Mouse (Mus musculus) lung, postnatal 0 days (tissue): ENCODE measurements around the gene Vangl2. TPM values are rescaled to one million over a fixed set of nuclear protein-coding genes. Genes with fewer than 3 reads are reported as not detected.

ENCODE experiments used
- ATAC-seq: fragments of 200-750 bp; cut with Nextera tagmentation; 2 replicates; pipeline ENCODE4 v1.8.0; 2017; ENCODE audit warnings: moderate library complexity
- DNase-seq: peaks from one replicate; pipeline ENCODE4 v3.0.0-alpha.2; 2016; ENCODE audit warnings: low spot score
- H3K27ac ChIP-seq: fragments of 300-500 bp; sonication (generic); 2 replicates; pipeline ENCODE4 v1.5.1; 2014; ENCODE audit warnings: antibody characterized with exemption, mild to moderate bottlenecking, low read length, mixed read lengths
- H3K27me3 ChIP-seq: fragments of 300-500 bp; sonication (generic); replicated peaks from 2 replicates; pipeline ENCODE4 v1.6.1; 2014; ENCODE audit warnings: low read length, mixed read lengths; ENCODE audit not compliant: insufficient read depth
- H3K36me3 ChIP-seq: fragments of 300-500 bp; sonication (generic); 2 replicates; pipeline ENCODE4 v1.6.1; 2014; ENCODE audit warnings: low read length, mixed read lengths; ENCODE audit not compliant: insufficient read depth
- H3K4me1 ChIP-seq: fragments of 300-500 bp; sonication (generic); 2 replicates; pipeline ENCODE4 v1.6.1; 2014; ENCODE audit warnings: antibody characterized with exemption, low read depth, low read length, mixed read lengths; ENCODE audit not compliant: insufficient read depth
- H3K4me2 ChIP-seq: fragments of 300-500 bp; sonication (generic); replicated peaks from 2 replicates; pipeline ENCODE4 v1.6.1; 2014; ENCODE audit warnings: low read depth, mild to moderate bottlenecking, low read length, moderate library complexity, mixed read lengths
- H3K4me3 ChIP-seq: fragments of 300-500 bp; sonication (generic); 2 replicates; pipeline ENCODE4 v1.5.1; 2014; ENCODE audit warnings: low read depth, low read length
- H3K9ac ChIP-seq: fragments of 300-500 bp; sonication (generic); replicated peaks from 2 replicates; pipeline ENCODE4 v1.6.1; 2014; ENCODE audit warnings: low read depth, mild to moderate bottlenecking
- H3K9me3 ChIP-seq: fragments of 300-500 bp; sonication (generic); 2 replicates; pipeline ENCODE4 v1.6.1; 2016; ENCODE audit warnings: low read length, mixed read lengths
- CTCF ChIP-seq: IDR thresholded peaks from 2 replicates; pipeline ENCODE4 v1.5.1; 2016; ENCODE audit warnings: antibody characterized with exemption, mild to moderate bottlenecking
- EP300 ChIP-seq: IDR thresholded peaks from 2 replicates; pipeline ENCODE4 v1.6.1; 2016; ENCODE audit warnings: antibody characterized with exemption, mild to moderate bottlenecking, control low read depth
- WGBS: fragments of 180-500 bp; shearing (Covaris S2); extraction: QIAGEN DNeasy Blood & Tissue Kit; methylation state at CpG from one replicate; pipeline ENCODE4 v1.1.7; 2014; 5-methylcytosine and 5-hydroxymethylcytosine counted together
- polyA plus RNA-seq: library from polyadenylated mRNA; unstranded; fragments of >200 nt; fragmentation: Nextera tagmentation; extraction: Ambion mirVana; gene quantifications from 2 replicates; pipeline ENCODE4 v1.2.1, GENCODE M21; 2015

The Vangl2 gene
- polyA plus RNA-seq, 1 experiment from 2014 or later, result 6.2 TPM

DNA sequence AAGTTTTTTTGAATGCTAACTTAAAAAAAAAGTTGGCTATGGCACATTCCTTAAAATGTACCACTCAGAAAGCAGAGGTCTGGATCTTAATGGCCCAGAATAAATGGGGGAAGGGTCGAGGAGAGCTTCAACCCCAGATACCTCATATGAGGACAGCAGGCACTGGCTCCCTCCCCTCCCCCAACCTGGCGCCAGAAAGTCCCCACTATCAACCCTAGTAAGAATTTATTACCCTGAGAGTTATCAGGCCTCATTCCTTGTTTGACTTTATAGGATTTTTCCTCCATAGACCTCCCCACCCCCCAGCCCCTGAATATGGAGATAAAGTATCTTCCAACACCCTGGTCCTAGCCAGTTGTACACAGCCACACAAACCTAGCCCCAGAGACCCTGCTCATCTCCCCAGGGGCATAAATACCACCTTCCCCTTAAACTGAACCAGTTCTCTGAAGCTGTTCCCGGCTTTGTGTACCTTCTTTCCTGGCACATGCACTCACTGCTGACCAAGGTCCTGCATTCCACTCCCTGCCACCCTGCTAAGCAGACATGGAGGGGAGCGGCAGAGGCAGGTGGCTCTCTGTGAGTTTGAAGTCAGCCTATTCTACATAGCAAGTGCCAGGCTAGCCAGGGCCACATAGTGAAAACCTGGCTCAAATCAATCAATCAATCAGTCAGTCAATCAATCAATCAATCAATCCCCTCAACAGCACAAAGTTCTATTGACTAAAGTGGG, 35.2 kb upstream of the Vangl2 start:
- Histone ChIP-seq H3K9ac (no peak overlapping the region), H3K36me3 (peaks cover 21% of the 10 kb centered on the region; the same call in 1 of the 2 replicates), H3K27ac (no peak overlapping the region), H3K4me3 (no peak overlapping the region), H3K4me2 (no peak overlapping the region), H3K27me3 (no peaks in the 10 kb centered on the region), H3K9me3 (no peaks in the 10 kb centered on the region), H3K4me1 (no peaks in the 10 kb centered on the region)
- ATAC-seq (no peak), DNase-seq (no peak)
- TF ChIP-seq EP300 (no peak), CTCF (no peak)
- 46% methylated on average over 4 of the region's 4 CpGs for WGBS

DNA sequence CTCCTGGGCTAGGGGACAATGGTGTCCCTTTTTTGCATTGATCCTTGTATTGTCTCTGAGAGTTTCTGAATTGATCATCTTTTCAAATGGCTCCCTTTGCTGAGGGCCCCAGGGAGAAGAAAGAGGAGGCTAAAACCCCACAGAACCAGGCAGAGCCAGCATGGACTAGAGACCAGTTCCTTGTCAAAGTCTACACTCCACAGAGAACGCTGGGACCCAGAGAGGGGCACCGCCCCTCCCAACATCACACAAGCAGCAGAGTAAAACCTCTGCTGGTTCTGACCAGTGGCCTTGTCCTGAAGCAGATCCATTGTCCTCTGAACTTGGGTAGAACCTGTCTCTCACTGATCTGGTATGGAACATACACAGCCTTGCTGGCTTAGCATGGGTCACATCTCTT, 33.9 kb upstream of the Vangl2 start:
- Histone ChIP-seq H3K9me3 (no peaks in the 10 kb centered on the region), H3K4me1 (no peaks in the 10 kb centered on the region), H3K27ac (no peak overlapping the region), H3K27me3 (no peaks in the 10 kb centered on the region), H3K36me3 (peaks cover 16% of the 10 kb centered on the region; the same call in 1 of the 2 replicates), H3K9ac (no peak overlapping the region), H3K4me3 (no peak overlapping the region), H3K4me2 (no peak overlapping the region)
- no peak for DNase-seq
- 87% methylated on average over 2 of the region's 2 CpGs for WGBS
- TF ChIP-seq CTCF, result no peak
- no peak for TF ChIP-seq EP300
- ATAC-seq, result no peak

DNA sequence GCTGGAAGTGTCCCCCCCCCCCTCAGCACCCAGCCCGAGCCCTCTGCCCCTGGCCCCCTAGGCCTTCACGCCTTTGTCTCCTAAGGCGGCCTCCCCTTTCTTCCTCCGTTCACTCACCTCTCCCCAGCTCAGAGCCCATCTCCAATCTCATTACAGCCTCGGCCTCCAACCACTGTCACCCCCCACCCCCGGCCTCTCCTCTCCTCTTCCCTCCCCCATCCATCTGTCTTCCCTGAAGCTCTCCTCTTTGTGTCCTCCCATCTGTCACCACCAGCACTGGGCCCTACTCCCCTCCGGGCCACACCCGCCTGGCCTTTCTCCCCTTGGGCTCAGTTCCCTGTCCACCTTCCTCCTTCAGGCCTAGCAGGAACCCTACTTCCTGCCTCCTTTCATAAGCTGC, 33.0 kb upstream of the Vangl2 start:
- 32% methylated on average over 8 of the region's 8 CpGs for WGBS
- TF ChIP-seq CTCF (no peak), EP300 (no peak)
- Histone ChIP-seq H3K9me3 (no peaks in the 10 kb centered on the region), H3K4me1 (no peaks in the 10 kb centered on the region), H3K9ac (no peak overlapping the region), H3K4me3 (no peak overlapping the region), H3K27me3 (no peaks in the 10 kb centered on the region), H3K36me3 (peaks cover 10% of the 10 kb centered on the region; the same call in 1 of the 2 replicates), H3K4me2 (no peak overlapping the region), H3K27ac (no peak overlapping the region)
- DNase-seq, result no peak
- no peak for ATAC-seq

DNA sequence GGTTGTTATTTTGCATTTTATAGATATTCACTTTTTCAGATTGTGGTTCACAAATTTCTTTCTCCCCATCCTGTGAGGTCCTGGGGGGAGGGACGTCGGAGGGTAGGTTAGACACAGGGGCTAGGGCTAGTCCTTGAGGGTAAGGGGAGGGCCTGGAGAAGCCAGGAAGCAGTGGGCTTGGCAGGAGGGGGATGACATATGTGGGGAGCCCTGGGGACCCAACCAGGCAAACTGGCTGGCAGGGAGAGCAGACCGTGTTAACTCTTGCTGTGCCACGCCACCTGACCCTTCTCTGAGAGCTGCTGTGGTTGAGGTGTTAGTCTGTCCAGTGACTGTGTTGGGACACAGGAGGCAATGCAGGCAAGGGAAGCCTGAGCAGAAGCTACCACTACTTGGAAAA, 32.4 kb upstream of the Vangl2 start:
- 36% methylated on average over 4 of the region's 4 CpGs for WGBS
- H3K27ac ChIP-seq, result no peak overlapping the region
- H3K9me3 ChIP-seq, result no peaks in the 10 kb centered on the region
- ATAC-seq, result no peak
- H3K4me2 ChIP-seq, result no peak overlapping the region
- DNase-seq, result no peak
- H3K4me3 ChIP-seq, result no peak overlapping the region
- H3K9ac ChIP-seq, result no peak overlapping the region
- no peaks in the 10 kb centered on the region for H3K4me1 ChIP-seq
- no peak for TF ChIP-seq CTCF
- TF ChIP-seq EP300, result no peak
- peaks cover 6% of the 10 kb centered on the region; the same call in 1 of the 2 replicates for H3K36me3 ChIP-seq
- H3K27me3 ChIP-seq, result no peaks in the 10 kb centered on the region

DNA sequence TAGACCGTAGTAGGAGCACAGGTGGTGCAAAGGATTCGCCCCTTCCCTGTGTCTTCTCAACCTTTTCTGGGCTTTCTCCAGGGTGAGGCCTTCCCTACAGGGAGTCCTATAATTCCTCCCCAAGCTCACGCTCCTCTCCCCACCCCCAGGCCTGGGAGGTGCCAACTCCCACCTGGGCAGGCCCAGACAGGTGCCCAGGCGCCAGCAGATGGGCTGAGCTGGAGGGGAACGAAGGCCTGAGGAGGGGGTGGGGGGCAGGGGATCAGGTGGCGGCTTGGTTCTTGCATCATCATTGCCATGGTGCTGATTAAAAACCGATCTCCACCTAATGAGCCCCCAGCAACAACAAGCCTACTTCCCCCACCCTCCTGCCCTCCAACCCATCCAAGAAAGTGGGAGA, 30.6 kb upstream of the Vangl2 start:
- Histone ChIP-seq H3K9me3 (no peaks in the 10 kb centered on the region), H3K27me3 (peaks cover 8% of the 10 kb centered on the region), H3K4me1 (0 out of 2 replicates have a peak, but pooled peaks cover under 1% of the 10 kb centered on the region), H3K4me2 (no peak overlapping the region), H3K27ac (no peak overlapping the region), H3K9ac (no peak overlapping the region), H3K4me3 (no peak overlapping the region), H3K36me3 (no peaks in the 10 kb centered on the region)
- 68% methylated on average over 7 of the region's 7 CpGs for WGBS
- ATAC-seq, result no peak
- TF ChIP-seq EP300 (no peak), CTCF (no peak)
- DNase-seq, result no peak

DNA sequence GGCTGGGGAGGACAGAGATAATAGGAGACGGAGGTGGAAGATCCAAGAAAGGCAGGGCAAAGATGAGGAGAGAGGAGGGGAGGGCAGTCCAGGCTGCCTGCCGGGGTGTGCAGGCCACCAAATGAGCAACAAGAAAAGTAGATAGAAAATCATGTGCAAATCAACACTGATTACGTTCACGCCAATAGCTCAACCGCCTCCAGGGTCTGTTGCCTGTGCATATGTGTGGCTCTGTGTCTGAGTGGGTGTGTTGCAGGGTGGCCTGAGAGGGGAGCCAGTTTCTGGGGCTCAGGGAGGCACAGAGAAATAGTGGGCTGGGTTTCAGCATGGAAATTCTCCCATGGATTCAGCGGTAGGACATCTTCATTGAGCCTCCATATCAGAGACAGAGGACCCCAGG, 30.1 kb upstream of the Vangl2 start:
- DNase-seq (no peak), ATAC-seq (no peak)
- no peak overlapping the region for H3K4me3 ChIP-seq
- WGBS, result 71% methylated on average over 6 of the region's 6 CpGs
- 0 out of 2 replicates have a peak, but pooled peaks cover 3% of the 10 kb centered on the region for H3K4me1 ChIP-seq
- TF ChIP-seq CTCF (no peak), EP300 (no peak)
- no peak overlapping the region for H3K9ac ChIP-seq
- no peak overlapping the region for H3K4me2 ChIP-seq
- H3K36me3 ChIP-seq, result no peaks in the 10 kb centered on the region
- H3K27ac ChIP-seq, result no peak overlapping the region
- H3K27me3 ChIP-seq, result peaks cover 13% of the 10 kb centered on the region
- no peaks in the 10 kb centered on the region for H3K9me3 ChIP-seq
